Mouse (Mus musculus) cerebellum, adult 8-10 months (tissue): ENCODE measurements around the gene Ints7.

ENCODE experiments used
- DNase-seq: peaks from one replicate; pipeline ENCODE4 v3.0.0; 2022

The Ints7 gene

GRCm38 (mm10) chr1:191634116-191634515 lies 58.7 kb downstream of the Ints7 start:
- DNase-seq, result no peak

- DNase-seq, result no peak
These were observed 63.0 kb downstream of the Ints7 start for GRCm38 (mm10) chr1:191638404-191638803.

GRCm38 (mm10) chr1:191639200-191639807 lies 63.9 kb downstream of the Ints7 start:
- no peak for DNase-seq

- no peak for DNase-seq
These were observed 64.7 kb downstream of the Ints7 start for GRCm38 (mm10) chr1:191640146-191640545.

- DNase-seq, result no peak
These were observed 65.4 kb downstream of the Ints7 start for GRCm38 (mm10) chr1:191640848-191641247.

GRCm38 (mm10) chr1:191641438-191641837 lies 66.0 kb downstream of the Ints7 start:
- DNase-seq, result no peak

- DNase-seq, result no peak
These were observed 67.5 kb downstream of the Ints7 start for GRCm38 (mm10) chr1:191642903-191643302.

- DNase-seq, result no peak
These were observed 70.5 kb downstream of the Ints7 start for GRCm38 (mm10) chr1:191645921-191646320.

- no peak for DNase-seq
These were observed 72.2 kb downstream of the Ints7 start for GRCm38 (mm10) chr1:191647590-191647989.

GRCm38 (mm10) chr1:191659441-191659840 lies 84.0 kb downstream of the Ints7 start:
- DNase-seq, result no peak

- no peak for DNase-seq
These were observed 85.8 kb downstream of the Ints7 start for GRCm38 (mm10) chr1:191661019-191661796.

GRCm38 (mm10) chr1:191662178-191662898 lies 86.9 kb downstream of the Ints7 start:
- no peak for DNase-seq

GRCm38 (mm10) chr1:191662899-191663500 lies 87.6 kb downstream of the Ints7 start:
- no peak for DNase-seq

- no peak for DNase-seq
These were observed 88.2 kb downstream of the Ints7 start for GRCm38 (mm10) chr1:191663603-191664002.

- DNase-seq, result no peak
These were observed 90.9 kb downstream of the Ints7 start for GRCm38 (mm10) chr1:191666351-191666750.

GRCm38 (mm10) chr1:191668030-191668429 lies 92.6 kb downstream of the Ints7 start:
- DNase-seq, result no peak
